Mouse (Mus musculus): Measurements from ENCODE around the gene March8.
"Not testable (repeated sequence)": the region's sequence is repeated elsewhere in the genome, so short reads cannot be mapped to it uniquely, and the experiment has no call there.

The March8 gene

DNA sequence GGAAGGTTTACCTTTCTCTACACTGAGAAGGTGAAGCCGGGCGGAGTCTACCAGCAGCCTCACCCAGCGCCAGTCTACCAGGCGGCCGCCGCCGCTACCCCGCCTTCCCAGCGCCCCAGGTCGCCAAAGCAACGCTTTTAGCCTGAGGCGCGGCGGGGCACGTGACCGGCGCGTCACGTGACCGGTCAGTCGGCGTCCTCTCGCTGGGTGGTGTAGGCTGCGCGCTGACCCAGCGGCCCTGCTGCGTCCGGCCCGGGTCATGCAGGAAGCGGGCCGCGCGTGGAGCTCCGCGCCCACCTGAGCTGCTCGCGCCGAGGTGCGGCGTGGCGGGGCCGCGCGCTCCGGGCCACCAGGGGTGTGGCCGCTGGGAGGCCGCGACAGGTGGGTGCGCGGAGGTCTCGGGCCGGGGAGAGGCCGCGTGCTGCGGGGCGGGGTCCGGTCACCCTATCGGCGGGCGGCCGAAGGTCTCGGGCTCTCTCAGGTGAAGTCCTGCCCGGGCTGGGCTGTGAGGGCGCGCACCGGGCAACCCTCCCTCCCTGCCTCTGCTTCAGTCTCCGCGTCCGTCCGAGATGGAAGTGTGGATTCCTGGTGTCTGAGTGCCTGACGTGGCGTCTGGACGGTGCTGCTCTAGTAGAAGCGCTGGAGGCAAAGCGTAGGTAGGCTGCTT lies at the start of gene March8:
March8 (plus strand) TSS at position 190 of the 667 bp plus-strand sequence.
- DNase-seq (ENCODE audit: low read depth), result peak; percentile 71

DNA sequence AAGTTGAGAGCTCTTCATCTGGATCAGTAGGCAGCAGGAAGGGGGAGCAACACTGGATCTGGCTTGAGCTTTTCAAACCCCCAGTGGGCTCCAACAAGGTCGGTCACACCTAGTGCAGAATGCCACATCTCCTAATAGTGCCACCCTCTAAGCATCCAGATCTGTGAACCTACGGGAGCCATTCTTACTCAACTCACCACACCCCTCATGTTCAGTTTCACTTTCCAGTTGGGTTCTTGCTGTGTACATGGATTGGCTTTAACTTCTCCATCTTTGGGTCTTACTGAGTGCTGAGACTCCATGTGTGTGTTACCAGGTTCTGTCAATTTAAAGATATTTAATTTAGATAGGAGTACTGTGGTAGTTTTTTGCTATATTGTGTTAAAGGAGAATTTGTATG lies 26.4 kb upstream of the March8 start:
- DNase-seq (ENCODE audit: low read depth), result no peak

DNA sequence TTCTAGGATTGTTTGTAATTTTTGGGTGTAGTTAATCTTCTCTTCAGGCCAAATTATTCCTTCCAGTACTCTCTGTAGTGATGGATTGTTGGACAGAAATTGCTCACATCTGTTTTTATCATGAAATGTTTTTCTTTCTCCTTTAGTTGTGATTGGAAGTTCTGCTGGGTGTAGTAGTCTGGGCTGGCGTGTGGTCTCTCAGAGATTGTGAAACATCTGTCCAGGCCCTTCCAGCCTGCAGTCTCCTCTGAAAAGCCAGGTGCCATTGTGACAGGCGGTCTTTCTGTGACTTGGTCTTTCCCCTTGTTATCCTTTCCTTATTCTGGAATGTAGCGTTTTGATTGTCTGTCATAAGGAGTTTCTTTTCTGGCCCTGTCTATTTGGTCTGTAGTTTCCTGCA lies 18.6 kb upstream of the March8 start:
- DNase-seq (ENCODE audit: low read depth), result no peak

DNA sequence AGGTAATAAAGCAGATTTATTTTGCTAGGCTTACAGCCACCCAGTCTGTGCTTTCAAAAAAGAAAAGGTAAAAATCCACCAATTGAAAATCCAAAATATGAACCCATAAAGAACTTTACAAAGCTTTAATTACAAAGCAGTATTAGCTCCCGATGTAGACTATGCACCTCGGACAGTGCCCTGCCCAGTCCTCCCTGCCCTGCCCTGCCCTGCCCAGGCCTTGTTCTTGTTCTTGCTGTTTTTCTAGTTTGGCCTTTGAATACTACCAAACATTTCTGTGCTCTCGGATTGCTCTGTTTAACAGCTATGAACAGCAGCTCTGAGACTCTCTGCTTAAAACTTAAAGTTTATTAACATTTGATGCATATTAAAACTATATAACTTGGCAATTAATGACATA lies 11.2 kb upstream of the March8 start:
- no peak for DNase-seq (ENCODE audit: low read depth)

DNA sequence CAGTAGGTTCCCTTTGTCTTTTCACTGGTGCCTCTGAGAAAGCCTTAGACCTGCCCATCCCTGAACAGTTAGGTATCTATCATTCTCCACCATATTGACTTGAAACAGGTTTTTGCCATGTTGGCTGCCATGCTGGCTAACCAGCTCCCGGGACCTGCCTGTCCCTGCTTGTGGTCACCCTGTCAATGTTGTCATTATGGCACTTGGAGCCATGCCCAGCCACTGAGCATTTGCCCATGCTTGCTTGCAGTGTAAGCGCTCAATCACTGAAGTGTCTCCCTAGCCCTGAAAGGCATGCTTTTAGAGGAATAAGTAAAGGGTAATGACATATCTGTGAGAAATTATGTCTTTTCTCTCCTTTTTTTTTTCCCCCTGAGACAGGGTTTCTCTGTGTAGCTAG lies 6.4 kb upstream of the March8 start:
- no peak for DNase-seq (ENCODE audit: low read depth)

DNA sequence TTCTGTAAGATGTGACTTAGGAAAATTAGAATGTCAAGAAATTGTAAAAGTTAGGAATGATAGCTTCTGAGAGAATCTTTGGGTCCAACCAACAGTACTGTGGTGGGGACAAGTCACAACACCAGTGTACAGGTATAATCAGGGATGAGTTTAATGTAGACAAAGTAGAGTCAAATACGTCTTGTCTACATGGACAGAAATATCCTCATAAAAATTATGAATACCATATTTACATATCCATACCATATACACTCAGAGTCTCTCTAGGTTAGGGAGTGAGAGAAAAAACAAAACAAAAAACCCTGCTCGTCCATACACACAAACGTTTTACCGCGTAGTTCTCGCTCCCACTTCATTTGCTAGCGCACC lies 374 bp upstream of the March8 start:
- DNase-seq (ENCODE audit: low read depth), result no peak

DNA sequence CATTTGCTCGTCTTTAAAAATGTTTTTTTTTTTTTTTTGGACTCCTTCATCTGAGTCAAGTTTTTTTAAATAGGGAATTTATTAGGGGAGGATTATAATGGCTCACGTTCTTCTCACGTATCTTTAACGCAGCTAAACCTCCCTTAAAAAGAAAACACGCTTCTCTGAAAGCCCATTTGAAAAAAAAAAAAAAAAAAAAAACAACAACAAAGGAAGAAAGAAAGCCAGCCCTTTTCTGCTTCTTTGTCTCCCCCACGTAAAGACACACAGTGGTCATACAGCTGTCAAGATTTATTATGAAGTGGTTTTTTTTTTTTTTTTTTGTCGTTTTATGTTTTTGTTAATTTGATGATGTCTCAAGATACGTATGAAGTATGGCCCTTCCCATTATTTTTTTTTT lies 696 bp downstream of the March8 start:
- no peak for DNase-seq (ENCODE audit: low read depth)

DNA sequence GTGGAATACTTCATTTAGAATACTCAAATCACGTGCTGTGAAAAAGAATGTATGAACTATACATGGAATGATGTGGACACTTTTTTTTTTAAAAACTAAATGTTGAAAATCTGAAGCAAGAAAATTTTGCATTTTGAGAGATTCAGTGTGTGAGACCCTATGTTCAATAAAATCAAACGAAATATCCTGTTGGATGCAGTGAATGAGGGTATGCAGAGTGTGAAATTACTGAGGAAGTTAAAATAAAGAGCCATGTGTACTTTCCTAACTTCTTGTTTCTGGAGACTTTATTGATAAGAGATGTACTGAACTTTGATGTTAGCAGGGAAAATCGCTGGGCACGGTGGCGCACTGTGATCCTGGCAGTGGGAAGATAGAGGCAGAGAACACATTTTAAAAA lies 1.3 kb downstream of the March8 start:
- DNase-seq (ENCODE audit: low read depth), result no peak

DNA sequence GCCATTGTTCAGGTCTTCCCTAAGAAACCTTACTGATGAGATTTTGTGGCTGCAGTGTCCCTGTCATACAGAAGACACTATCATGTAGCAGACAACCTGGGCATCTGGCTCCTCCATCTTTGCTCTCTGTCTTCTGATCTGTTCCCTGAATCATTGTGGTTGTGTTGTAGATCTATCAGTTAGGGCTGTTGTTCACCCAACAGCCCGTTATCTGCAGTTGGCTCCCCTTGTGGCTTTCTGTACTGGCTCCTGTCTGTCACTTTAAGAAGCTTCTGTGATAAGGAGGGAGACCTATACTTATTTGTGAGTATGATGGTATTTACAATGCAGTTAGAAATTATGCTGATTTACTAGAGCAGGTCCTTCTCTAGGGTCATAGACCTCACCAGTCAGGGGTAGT lies 2.7 kb downstream of the March8 start:
- no peak for DNase-seq (ENCODE audit: low read depth)

DNA sequence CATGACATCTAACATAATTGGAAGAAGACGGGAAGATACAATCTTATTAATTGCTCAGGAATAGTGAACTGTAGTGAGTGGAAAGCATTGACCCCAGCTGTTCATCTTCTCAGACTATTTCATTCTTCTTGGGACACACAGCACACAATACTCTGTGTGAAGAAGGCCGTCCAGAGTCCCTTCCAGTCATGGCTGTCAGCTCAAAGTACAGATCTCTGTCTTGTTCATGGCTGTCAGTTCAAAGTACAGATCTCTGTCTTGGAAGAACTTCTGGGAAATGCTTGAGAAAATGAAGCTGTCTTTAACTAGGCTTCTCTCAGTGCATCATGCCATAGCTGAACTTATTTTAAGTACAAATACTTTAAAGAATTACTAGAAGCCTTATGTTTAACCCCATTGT lies 10.1 kb downstream of the March8 start:
- no peak for DNase-seq (ENCODE audit: low read depth)

DNA sequence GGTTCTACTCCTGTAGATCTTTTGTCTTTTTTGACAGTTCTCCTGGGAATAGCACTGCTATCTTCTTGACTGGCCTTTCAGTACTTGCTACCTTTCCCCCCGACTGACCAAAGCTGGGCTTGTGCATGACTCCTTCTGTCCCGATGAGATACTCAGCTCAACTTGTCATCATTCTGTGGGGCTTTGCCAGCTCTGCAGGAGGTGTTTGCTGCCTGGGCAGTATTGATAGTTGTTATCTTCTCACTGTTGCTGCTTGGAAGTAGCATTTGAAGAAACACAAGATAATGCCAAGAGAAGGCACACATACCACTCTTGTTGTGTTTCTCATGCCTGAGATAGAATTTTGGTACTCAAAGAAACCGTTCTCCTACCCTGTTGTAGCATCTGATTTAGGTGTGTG lies 12.2 kb downstream of the March8 start:
- DNase-seq (ENCODE audit: low read depth), result peak; percentile 90

DNA sequence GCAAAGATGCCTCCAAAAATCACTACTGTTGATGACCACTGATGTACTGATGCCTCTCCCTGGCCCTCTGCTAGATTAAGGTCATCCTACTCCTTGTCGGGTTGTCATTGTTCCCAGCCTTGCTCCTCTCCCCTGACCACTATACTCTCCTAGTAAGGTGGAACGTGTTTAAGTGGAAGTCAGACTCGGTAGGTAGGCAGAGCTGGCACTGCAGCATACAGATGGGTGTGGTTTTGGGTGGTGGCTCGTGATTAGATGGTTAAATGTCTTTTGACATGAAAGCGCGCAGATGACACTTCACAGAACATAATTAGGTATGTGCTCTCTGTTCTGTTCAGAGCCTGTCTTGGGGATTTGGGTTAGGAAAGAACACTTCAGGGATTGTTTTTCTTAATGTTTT lies 12.8 kb downstream of the March8 start:
- DNase-seq (ENCODE audit: low read depth), result peak; percentile 63

DNA sequence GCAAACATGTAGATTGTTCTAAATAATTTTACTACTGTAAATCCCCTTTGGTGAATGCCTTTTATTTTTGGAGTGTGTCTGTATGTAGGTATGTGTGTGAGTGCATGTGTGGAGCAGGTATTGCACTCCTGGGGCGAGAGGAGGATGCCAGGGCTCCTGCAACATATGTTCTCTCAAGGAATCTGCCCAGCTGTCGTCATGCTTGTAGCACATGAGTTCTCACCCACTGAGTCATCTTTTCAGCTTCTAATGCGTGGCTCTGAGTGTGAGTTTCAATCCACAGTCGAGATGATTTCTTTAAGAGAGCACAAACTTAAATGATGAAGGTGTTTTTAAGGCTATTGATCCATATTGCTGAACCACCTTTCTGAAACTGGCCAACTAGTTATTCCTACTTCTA lies 13.7 kb downstream of the March8 start:
- DNase-seq (ENCODE audit: low read depth), result no peak

DNA sequence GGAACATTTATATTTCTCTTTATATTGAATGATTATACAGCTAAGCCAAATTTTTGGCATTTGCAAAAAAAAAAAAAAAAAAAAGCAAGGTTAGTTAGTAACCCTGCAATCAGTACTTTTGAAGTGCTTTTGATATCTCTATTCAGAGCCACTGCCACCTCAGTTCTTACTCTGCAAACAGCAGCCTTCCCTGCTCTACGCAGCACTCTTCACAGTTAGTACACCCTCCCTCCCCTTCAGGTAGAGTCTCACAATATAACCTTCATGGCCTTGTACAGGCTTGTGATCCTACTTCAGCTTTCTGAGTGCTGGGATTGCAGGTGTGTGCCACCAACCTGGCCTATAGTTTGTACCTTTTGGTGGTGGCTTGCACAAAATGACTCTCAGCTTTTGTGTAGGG lies 15.6 kb downstream of the March8 start:
- no peak for DNase-seq (ENCODE audit: low read depth)

DNA sequence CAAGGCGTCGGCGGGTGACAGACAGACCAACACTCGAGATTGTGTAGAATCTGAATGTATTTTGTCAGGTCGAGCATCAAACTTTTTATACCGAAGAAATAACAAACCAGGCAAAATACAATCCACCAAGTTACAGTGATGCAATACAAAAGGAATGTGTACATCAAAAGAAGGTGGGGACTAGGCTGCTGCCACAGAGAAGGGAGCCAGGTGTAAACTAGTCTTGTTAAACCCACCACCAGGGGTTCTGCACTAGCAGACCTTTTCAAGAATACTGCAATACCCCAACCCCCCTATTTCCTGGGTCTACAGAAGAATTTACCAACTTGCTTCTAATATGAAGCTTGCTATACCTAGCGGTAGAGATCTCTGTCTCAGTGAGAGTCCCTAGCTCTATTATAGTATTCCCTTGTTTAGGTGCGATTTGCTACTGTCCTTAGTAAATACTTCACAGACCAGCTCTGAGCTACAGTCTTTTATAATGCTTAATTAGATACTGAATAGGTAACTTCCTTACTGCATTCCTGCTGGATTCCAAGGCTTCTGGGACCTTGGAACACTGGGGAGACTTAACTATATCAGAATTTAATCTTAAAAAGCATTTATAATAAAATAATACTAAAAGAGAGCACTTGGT lies 18.6 kb downstream of the March8 start:
- DNase-seq (ENCODE audit: low read depth), result not testable (repeated sequence)

DNA sequence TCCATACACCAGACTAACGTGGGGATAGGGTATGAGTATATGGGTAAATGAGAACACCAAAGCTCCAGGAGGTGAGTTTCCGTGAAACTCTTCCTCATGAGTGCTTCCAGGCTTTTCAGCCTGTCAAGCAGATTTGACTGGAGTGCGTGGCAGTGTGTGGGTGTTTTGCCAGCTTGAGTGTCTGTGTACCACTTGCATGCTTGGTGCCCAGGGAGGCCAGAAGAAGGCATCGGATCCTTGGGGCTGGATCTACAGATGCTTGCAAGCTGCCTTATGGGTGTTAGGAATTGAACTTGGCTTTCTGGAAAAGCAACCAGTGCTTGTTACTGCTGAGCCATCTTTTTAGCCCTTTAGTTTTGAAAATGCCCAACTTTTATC lies 19.1 kb downstream of the March8 start:
- DNase-seq (ENCODE audit: low read depth), result no peak

DNA sequence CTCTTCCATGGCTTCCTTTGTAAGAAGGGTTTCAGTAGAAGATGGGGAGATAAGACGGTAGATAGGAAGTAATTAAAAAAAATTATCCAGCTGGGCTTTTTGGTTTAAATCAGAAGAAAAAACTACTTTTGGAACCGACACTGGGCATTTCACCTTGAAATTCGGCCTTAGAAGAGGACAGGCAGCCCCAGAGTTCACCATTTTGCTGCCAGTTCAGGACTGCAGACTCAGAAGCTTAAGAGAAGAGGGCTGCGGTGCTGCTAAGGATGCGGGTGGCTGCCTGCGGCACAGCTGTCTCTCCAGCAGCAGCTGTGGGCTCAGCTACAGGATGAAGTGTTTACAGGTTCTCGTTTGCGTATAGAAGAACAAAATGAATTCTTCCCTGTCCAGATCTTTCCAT lies 20.2 kb downstream of the March8 start:
- no peak for DNase-seq (ENCODE audit: low read depth)

DNA sequence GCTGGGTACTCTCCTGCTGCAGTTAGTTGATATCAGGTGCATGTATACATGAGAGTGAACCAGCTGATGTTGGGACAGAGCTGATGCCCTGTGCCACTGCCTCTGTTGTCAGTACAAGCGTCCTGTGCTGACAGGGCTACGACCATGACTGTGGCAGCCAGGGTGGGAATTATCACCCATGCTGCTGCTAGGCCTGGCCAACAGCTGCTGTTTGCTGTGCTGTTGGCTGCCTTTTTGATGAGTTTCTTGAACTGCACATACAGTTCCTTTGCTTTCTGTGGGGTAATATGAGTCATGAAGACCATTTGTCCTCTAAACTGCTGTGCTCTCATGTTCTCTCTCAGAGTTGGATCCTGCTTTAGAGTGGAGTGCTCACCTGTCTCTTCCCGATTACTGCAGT lies 21.4 kb downstream of the March8 start:
- DNase-seq (ENCODE audit: low read depth), result no peak

DNA sequence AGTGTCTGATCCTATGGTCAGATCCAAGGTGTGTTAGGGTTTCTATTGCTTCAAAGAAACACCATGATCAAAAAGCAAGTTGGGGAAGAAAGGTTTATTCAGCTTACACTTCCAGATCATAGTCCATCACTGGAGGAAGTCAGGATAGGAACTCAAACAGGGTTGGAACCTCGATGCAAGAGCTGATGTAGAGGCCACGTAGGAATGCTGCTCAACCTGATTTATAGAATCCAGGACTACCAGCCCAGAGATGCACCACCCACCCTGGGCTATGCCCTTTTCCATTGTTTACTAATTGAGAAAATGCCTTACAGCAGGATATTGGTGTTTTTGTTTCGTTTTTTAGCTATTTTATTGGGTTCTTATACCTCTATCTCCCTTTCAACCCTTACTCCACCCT lies 23.6 kb downstream of the March8 start:
- no peak for DNase-seq (ENCODE audit: low read depth)

DNA sequence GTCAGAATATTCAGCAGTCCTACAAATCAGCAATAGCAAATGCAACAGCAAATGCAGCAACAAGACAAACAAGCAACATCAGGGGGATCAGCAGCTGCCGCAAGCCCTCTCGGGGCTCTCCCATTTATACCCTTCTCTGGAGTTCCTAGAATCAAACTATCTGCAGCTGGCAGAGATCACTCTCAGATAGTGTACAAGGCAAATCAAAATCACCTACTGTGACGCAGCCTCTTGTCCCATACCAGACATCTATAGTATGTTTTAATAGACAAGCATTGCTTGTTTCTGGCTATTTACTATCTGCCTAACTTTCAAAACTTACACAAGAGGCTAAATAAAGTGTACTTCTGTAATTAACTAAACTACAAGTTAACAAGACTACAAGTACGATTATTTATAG lies 24.2 kb downstream of the March8 start:
- DNase-seq (ENCODE audit: low read depth), result no peak

DNA sequence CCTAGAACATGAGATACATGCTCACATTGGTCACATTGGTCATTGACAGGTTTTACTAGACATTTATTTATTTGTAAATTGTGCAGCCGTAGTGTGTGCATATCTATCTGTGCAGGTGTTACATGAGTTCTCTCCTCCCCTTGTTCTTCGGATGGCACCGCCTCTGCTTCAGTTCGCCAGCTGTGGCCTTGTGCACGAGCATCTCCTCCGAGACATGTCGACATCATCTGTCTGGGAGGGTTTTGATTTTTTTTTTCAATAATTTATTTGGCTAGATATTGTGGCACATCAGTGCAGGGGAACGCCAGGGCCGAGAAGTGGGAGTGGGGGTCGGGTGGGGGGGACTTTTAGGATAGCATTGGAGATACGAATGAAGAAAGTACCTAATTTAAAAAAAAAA lies 30.1 kb downstream of the March8 start:
- DNase-seq (ENCODE audit: low read depth), result no peak

DNA sequence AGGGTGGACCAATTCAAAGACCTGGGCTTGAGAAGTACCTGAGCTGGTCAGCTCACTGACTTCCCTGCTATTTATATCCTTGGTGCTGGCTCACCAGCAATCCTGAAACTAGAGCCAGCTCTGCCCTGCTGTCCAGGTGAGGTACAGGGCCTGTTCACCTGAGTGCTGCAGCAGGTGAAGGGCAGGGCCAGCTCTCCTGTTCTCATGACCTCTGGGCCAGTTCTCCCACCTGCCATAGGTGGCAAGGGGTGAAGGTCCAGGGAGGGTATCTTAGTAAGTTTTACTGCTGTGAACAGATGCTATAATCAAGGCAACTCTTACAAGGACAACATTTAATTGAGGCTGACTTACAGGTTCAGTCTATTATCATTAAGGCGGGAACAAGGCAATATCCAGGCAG lies 32.0 kb downstream of the March8 start:
- DNase-seq (ENCODE audit: low read depth), result no peak

DNA sequence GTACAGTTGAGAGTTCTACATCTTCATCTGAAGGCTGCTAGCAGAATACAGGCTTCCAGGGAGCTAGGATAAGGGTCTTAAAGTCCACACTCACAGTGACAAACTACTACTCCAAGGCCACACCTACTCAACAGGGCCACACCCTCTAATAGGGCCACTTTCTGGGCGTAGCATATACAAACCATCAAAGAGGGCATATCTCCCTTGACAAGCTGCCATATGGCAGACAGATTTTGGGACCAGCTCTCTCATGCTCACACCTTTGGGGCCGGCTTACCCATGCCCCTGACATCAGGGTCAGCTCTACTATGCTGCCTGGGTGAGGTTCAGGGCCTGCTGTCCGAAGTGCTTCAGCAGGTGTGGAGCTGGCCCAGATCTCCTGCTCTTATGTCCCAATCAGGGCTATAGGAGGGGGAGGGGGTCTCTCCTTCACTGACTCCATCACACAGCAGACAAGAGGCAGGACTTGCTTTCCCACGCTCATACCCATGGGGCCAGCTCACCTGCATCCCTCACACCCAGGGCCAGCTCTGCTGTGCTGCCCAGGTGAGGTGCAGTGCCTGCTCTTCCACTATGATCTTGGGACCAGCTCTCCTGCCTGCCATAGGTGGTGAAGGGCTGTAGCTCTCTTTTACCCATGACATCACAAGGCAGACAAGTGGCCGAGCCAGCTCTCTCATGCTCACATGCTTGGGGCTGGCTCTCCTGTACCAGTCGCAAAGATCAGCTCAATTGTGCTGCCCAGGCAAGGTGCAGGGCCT lies 32.6 kb downstream of the March8 start:
- peak; percentile 71 for DNase-seq (ENCODE audit: low read depth)

DNA sequence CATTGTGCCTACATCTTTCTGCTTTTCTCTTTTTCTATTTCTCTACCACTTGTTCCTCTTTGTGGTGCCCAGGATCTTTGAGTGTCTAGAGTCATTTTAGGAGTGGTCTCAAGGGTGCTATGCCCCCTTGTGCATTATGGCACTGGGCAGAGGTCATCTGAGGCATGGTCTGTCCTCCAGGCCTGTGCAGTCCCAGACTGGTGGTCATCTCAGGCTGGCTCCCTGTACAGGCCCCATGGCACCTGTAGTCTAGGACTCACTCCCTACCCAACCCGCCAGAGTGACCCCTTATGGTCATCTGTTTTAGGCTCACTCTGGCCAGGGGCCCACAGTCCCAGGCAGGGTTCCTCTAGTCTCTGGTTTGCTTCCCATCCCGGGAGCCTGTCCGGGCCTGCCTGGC lies 33.7 kb downstream of the March8 start:
- DNase-seq (ENCODE audit: low read depth), result no peak

Measured in c-Kit-positive CD71-positive TER-119-negative erythroid progenitor cells, embryonic 14.5 days (primary cell).